Mouse (Mus musculus) inflammation-experienced regulatory T-cells, adult 16 weeks (primary cell): Measurements from ENCODE around the gene Castor1. TPM values are rescaled to one million over a fixed set of nuclear protein-coding genes. Genes with fewer than 3 reads are reported as not detected.

Source experiments
- polyA plus RNA-seq: library from polyadenylated mRNA; unstranded; fragments of 100-300 nt; shearing (Covaris generic); gene quantifications from one replicate; pipeline ENCODE4 v1.2.1, GENCODE M21; 2017

The Castor1 gene
- 51.5 TPM for polyA plus RNA-seq

DNA sequence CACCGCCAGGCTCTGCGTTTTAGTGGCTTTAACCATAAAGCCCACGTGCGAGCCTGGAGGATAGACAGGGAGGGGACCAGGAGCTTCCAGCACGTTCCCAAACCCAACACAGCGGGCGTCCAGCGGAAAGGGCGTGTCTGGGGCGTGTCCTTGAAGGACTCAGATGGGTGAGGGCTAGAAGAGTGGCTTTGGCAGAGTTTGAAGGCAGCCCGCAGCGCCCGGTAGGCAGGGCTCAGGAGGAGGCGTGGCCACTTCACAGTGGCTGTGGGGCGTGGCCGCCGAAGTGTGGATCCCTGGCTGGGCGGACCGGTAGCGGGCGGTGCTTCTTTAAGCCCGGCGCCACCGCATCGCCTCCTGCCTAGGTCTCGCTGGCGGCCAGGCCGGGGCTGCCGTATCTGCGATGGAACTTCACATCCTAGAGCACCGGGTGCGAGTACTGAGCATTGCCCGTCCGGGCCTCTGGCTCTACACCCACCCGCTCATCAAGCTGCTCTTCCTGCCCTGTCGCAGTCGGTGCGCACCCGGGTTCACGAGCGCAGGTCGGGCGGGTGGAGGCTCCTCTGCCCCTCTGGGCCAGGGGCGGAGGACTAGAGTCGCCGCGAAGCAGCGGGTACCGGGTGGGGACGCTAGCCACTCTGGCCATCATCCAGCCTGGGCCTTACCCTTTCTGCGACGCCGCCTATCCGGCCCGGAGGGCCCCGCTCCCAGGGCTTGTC, at the start of gene Castor1:
Gene Castor1 (plus strand): TSS at position 312 of the 716 bp plus-strand sequence.

DNA sequence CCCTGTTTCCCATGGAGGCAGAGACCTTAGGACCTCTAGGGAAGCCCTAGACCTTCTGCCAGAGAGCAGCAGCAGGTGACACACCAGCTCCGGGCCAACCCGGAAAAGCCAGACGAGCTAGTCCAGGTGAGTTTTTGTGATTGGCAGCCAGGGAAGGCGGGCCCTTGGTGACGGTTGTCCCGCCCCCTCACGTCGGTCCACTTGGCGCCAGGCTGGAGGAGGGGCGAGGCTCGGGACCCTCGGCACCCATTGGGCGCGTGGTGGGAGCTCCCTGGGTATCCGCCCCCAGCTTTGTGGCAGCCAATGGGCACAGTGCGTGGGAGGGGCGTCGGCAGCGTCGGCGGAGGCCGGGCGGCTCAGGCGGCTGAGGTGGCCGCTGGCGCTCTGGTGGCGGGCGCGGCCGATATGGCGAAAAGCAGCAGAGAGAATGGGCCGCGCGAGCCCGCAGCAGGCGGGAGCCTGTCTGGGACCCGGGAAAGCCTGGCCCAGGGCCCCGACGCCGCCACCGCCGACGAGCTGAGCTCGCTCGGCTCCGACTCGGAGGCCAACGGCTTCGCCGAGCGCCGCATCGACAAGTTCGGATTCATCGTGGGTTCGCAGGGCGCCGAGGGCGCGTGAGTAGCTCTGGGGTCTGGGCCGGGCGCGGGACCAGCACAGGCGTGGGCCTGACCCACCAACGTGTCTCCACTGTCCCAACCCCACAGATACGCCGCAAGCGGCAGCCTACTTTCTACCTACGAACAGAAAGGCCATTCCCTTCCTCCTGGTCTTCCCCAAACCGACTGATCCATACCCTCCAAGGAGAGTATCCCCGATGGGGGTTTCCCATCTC, 31.3 kb upstream of the Castor1 start, which contains the start of gene Tbc1d10a:
Gene Tbc1d10a (plus strand): TSS at position 304 of the 832 bp plus-strand sequence.

DNA sequence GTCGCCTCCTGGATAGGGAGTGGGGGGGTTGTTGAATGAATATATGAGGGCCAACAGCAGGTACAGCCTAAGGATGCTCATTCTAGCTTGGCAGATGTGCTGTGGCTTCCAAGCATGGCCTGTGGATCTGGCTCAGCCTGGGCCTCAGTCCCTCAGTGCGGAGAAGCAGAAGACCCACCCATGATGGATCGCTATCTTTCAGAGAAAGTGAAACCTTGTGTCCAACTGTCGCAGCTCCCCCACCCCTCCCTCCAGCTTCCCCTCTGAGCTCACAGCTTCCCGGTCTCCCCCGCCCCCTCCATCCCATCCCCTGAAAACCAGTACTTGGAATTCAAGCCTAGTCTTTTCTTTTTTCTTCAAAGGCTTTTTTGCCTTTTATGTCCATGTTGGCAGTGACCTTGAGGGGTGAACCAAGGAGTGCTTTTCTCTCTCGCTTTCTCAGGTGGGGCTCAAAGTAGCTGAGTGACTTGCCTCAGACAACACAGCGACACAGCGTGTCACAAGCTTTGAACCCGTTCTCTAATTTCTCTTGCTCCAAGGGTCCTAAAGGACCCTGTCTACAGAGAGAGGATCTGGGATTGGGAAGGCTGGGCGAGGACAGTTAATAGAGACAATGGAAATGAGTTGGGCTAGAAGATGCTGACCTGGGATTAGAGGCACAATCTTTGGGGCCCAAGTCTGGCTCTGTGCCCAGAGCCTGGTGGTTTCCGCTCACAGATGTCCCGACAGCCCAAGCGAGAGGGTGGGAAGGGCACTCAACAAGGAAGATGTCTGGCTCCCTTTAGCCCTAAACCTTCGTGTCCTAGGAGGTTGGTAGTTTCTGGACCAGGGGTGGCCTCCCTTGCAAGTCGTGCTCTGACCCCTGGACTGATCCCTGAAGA, 17.9 kb downstream of the Castor1 start, which contains the start of gene Osm:
Gene Osm (plus strand): TSS at position 756 of the 881 bp plus-strand sequence.

DNA sequence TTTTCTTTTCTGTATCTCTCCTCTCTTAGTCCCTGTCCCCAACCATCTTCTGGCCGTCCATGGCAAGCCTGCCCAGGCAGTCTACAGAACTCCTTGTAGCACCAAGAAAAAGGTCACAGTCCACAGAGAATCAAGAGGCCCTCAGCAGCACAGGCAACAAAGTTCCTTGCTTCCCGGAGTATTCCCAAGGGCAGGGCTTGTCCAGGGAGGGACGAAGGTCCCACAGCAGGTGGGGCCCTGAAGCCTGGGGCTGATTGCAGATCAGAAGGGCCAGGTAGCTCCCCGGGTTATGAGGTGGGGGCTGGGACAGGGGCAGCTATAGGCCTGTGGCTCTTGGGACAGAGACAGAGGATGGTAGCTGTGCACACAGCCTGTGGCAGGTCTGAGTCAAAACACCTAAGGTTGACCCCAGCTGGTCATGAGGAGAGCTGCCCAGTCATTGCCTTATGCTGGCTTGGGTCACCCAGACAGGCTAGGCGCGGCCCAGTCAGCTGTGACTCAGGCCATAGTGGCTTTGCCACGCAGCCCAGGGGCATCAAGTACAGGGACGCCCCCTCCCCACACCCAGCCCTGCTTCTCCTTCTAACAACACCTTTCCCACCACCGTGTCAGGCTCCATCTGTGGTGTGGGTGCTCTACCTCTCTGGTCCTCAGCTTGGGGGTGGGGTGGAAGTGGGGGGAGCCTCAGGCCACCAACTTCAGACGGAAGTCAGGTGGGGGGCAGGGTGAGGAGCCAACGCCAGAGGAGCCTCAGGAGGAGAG, 39.0 kb downstream of the Castor1 start, which contains the start of gene Lif:
Gene Lif (plus strand): TSS at position 712 of the 762 bp plus-strand sequence.

Other genes starting within 250 kb of the Castor1 start
- 0.27 TPM for gene 4930556J24Rik, start 241.4 kb upstream of the Castor1 start, polyA plus RNA-seq
- not detected for gene Gal3st1, start 234.6 kb upstream of the Castor1 start, polyA plus RNA-seq
- gene Sec14l4, start 186.8 kb upstream of the Castor1 start, polyA plus RNA-seq: not detected
- gene Sec14l3, start 153.4 kb upstream of the Castor1 start, polyA plus RNA-seq: not detected
- 3.5 TPM for gene Mtfp1, start 122.8 kb upstream of the Castor1 start, polyA plus RNA-seq
- gene Sec14l2, start 94.8 kb upstream of the Castor1 start, polyA plus RNA-seq: 1.2 TPM
- 29.2 TPM for gene Rnf215, start 83.0 kb upstream of the Castor1 start, polyA plus RNA-seq
- 8.8 TPM for gene Ccdc157, start 57.9 kb upstream of the Castor1 start, polyA plus RNA-seq
- gene Sf3a1, start 57.9 kb upstream of the Castor1 start, polyA plus RNA-seq: 96.2 TPM
- gene Tbc1d10a, start 31.4 kb upstream of the Castor1 start, polyA plus RNA-seq: 58.0 TPM
- gene Osm, start 18.2 kb downstream of the Castor1 start, polyA plus RNA-seq: 33.8 TPM
- gene Lif, start 39.3 kb downstream of the Castor1 start, polyA plus RNA-seq: 3.5 TPM
- 0.59 TPM for gene Hormad2, start 222.9 kb downstream of the Castor1 start, polyA plus RNA-seq